In the genomic region with DNA sequence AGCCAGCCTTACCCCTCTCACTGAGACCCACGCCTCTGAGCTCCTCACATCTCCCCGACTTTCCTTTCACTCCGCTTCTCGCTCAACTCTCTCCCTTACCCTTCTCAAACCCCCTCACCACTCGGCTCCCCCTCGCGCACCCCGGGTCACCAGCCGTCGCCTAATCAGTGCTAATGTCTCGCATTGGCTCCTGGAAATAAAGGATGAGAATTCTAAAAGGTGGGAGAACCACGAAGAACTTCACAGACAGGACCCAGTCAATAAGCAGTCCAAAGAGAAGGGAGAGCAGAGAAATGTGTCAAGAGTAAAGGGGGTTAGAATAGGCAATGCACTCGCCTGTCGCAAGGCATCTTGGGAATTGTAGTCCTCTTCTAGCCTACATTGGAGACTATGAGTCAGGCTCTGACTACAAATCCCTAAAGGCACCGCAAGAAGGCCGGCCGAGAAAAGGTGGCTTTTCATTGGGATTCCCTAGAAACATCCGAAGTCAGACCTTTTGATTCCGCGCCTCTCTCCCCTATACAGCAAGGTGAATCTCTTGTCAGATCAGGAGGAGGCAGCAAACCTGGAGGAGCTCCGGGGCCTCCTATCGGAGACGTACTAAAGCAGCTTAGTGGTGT, we compare ENCODE assay signal across 8 mouse cellular contexts. TPM values are rescaled to one million over a fixed set of nuclear protein-coding genes. Genes with fewer than 3 reads are reported as not detected.
DNase-seq lines count a peak whose midpoint lies in the region; ATAC-seq and TF ChIP-seq lines count a peak whose summit lies in the region.

A gene (minus strand): TSS at position 324 of the 620 bp plus-strand sequence.

- WGBS in forebrain, embryonic 10.5 days: 2% methylated on average over 23 of the region's 23 CpGs
- under 1% methylated on average over 23 of the region's 23 CpGs for WGBS in heart, embryonic 15.5 days
- WGBS in liver, embryonic 14.5 days (ENCODE audit: insufficient replicate concordance): 3% methylated on average over 23 of the region's 23 CpGs
- 4% methylated on average over 23 of the region's 23 CpGs for WGBS in neural tube, embryonic 11.5 days
- WGBS in stomach, postnatal 0 days: 0% methylated on average over 23 of the region's 23 CpGs

- H3K4me3 ChIP-seq in CH12.LX (replicated peaks in 1 of 3; ENCODE audit: low read depth in 2 of 3, low read length in 2 of 3, poor library complexity in 1 of 3): peak within 1 kb of the TSS; percentile 62 to 78 (median 67)
- peak within 1 kb of the TSS; percentile 76 for H3K4me3 ChIP-seq in forebrain, embryonic 10.5 days
- peak within 1 kb of the TSS; percentile 69 for H3K4me3 ChIP-seq in heart, embryonic 15.5 days
- peak within 1 kb of the TSS; percentile 64 to 95 for H3K4me3 ChIP-seq in liver, embryonic 14.5 days (ENCODE audit: insufficient read depth in 1 of 2, low read depth in 2 of 2, low read length in 2 of 2)
- peak within 1 kb of the TSS; percentile 70 for H3K4me3 ChIP-seq in neural tube, embryonic 11.5 days (ENCODE audit: low read depth, low read length)
- peak within 1 kb of the TSS; percentile 62 for H3K4me3 ChIP-seq in stomach, postnatal 0 days (ENCODE audit: low read depth, low read length)

- peak; percentile 65 for TF ChIP-seq POLR2A in CH12.LX (IDR thresholded peaks at IDR 0.05; ENCODE audit: low read depth, low read length)

- no peak within 1 kb of the TSS for H3K27ac ChIP-seq in CH12.LX (ENCODE audit: insufficient read depth, low read depth)
- H3K27ac ChIP-seq in forebrain, embryonic 10.5 days: peak within 1 kb of the TSS; percentile 86
- peak within 1 kb of the TSS; percentile 59; the same call in 1 of the 2 replicates for H3K27ac ChIP-seq in heart, embryonic 15.5 days
- H3K27ac ChIP-seq in liver, embryonic 14.5 days: no peak within 1 kb of the TSS
- H3K27ac ChIP-seq in neural tube, embryonic 11.5 days (ENCODE audit: low read depth, low read length): no peak within 1 kb of the TSS
- peak within 1 kb of the TSS; percentile 41; the same call in 1 of the 2 replicates for H3K27ac ChIP-seq in stomach, postnatal 0 days (replicated peaks)

- H3K9ac ChIP-seq in CH12.LX (ENCODE audit: insufficient read depth, low read depth): peak within 1 kb of the TSS; percentile 90
- peak within 1 kb of the TSS; percentile 85 for H3K9ac ChIP-seq in heart, embryonic 15.5 days
- H3K9ac ChIP-seq in liver, embryonic 14.5 days (replicated peaks): peak within 1 kb of the TSS; percentile 77
- H3K9ac ChIP-seq in neural tube, embryonic 11.5 days (ENCODE audit: low read length): peak within 1 kb of the TSS; percentile 81
- H3K9ac ChIP-seq in stomach, postnatal 0 days (ENCODE audit: low read length): peak within 1 kb of the TSS; percentile 80

- no peaks in the 10 kb centered on the region for H3K79me2 ChIP-seq in CH12.LX (replicated peaks; ENCODE audit: control insufficient read depth, extremely low read depth, insufficient read depth, poor library complexity, severe bottlenecking)

- ATAC-seq in heart, embryonic 15.5 days (replicated peaks; ENCODE audit: insufficient number of reproducible peaks, insufficient read depth, low FRiP score, low read depth): peak; percentile 95
- ATAC-seq in liver, embryonic 14.5 days (ENCODE audit: insufficient read depth): peak; percentile 99
- peak; percentile 93 for ATAC-seq in neural tube, embryonic 11.5 days (ENCODE audit: insufficient read depth, low FRiP score, low TSS enrichment)
- peak; percentile 96 for ATAC-seq in stomach, postnatal 0 days (ENCODE audit: low FRiP score, low TSS enrichment)

- dilution Hi-C loops in CH12.LX (cut with MboI; ENCODE audit: extremely low pct_ligation_motif_present, extremely low pct_unique_long_range_greater_than_20kb, low sequenced_read_pairs): no loop called here

- DNase-seq in CH12.LX (ENCODE audit: extremely low read depth): peak; percentile 99
- peak; percentile 94 for DNase-seq in c-Kit-positive CD71-negative TER-119-negative erythroid progenitor cells, embryonic 14.5 days (ENCODE audit: low read depth)
- DNase-seq in forebrain, embryonic 10.5 days (ENCODE audit: extremely low spot score, low spot score): peak; percentile 80
- peak; percentile 93 to 96 for DNase-seq in kidney, postnatal 25 days
- DNase-seq in liver, embryonic 14.5 days (ENCODE audit: low read depth in 3 of 3, low spot score in 3 of 3): peak; percentile 87 to 93 (median 90)
- DNase-seq in neural tube, embryonic 11.5 days (ENCODE audit: low spot score): peak; percentile 87
- DNase-seq in stomach, postnatal 0 days (ENCODE audit: low spot score): peak; percentile 87

- TF ChIP-seq RAD21 in CH12.LX (IDR thresholded peaks at IDR 0.05; ENCODE audit: low read depth, low read length): no peak

- no peaks in the 10 kb centered on the region for H3K9me3 ChIP-seq in CH12.LX (replicated peaks; ENCODE audit: low read length)
- H3K9me3 ChIP-seq in forebrain, embryonic 10.5 days: no peaks in the 10 kb centered on the region
- H3K9me3 ChIP-seq in heart, embryonic 15.5 days (replicated peaks): no peaks in the 10 kb centered on the region
- no peaks in the 10 kb centered on the region for H3K9me3 ChIP-seq in liver, embryonic 14.5 days (ENCODE audit: control insufficient read depth, low read length)
- H3K9me3 ChIP-seq in neural tube, embryonic 11.5 days (ENCODE audit: control insufficient read depth, low read length): no peaks in the 10 kb centered on the region
- no peaks in the 10 kb centered on the region for H3K9me3 ChIP-seq in stomach, postnatal 0 days (ENCODE audit: control insufficient read depth, low read length)

- H3K27me3 ChIP-seq in CH12.LX (replicated peaks): no peaks in the 10 kb centered on the region
- no peaks in the 10 kb centered on the region for H3K27me3 ChIP-seq in forebrain, embryonic 10.5 days (ENCODE audit: poor library complexity, severe bottlenecking)
- H3K27me3 ChIP-seq in heart, embryonic 15.5 days: no peaks in the 10 kb centered on the region
- no peaks in the 10 kb centered on the region for H3K27me3 ChIP-seq in liver, embryonic 14.5 days (ENCODE audit: control insufficient read depth, insufficient read depth, low read length)
- H3K27me3 ChIP-seq in neural tube, embryonic 11.5 days (ENCODE audit: control insufficient read depth, insufficient read depth, low read length): no peaks in the 10 kb centered on the region
- no peaks in the 10 kb centered on the region for H3K27me3 ChIP-seq in stomach, postnatal 0 days (ENCODE audit: control insufficient read depth, insufficient read depth, low read length)

- peaks cover 6 to 19% of the 10 kb centered on the region in 2 experiments; a peak in 3 of 4 replicates for H3K4me1 ChIP-seq in CH12.LX (ENCODE audit: control insufficient read depth in 1 of 2, insufficient read depth in 2 of 2)
- peaks cover 14% of the 10 kb centered on the region for H3K4me1 ChIP-seq in forebrain, embryonic 10.5 days
- peaks cover 7% of the 10 kb centered on the region for H3K4me1 ChIP-seq in heart, embryonic 15.5 days (replicated peaks)
- H3K4me1 ChIP-seq in liver, embryonic 14.5 days (replicated peaks; ENCODE audit: control insufficient read depth in 2 of 2, insufficient read depth in 2 of 2, low read length in 1 of 2): peaks cover 4 to 9% of the 10 kb centered on the region in 2 experiments; a peak in 2 of 4 replicates
- H3K4me1 ChIP-seq in neural tube, embryonic 11.5 days (ENCODE audit: control insufficient read depth, insufficient read depth, low read length): peaks cover 7% of the 10 kb centered on the region; the same call in 1 of the 2 replicates
- H3K4me1 ChIP-seq in stomach, postnatal 0 days (replicated peaks; ENCODE audit: control insufficient read depth, insufficient read depth): 0 out of 2 replicates have a peak, but pooled peaks cover 2% of the 10 kb centered on the region

- peak within 1 kb of the TSS; percentile 55 for H3K4me2 ChIP-seq in CH12.LX (ENCODE audit: insufficient read depth, low read depth, poor library complexity, severe bottlenecking)
- peak within 1 kb of the TSS; percentile 85 for H3K4me2 ChIP-seq in heart, embryonic 15.5 days
- peak within 1 kb of the TSS; percentile 63 for H3K4me2 ChIP-seq in liver, embryonic 14.5 days (ENCODE audit: low read depth)
- H3K4me2 ChIP-seq in neural tube, embryonic 11.5 days (ENCODE audit: low read depth): peak within 1 kb of the TSS; percentile 92
- H3K4me2 ChIP-seq in stomach, postnatal 0 days (replicated peaks; ENCODE audit: low read depth): peak within 1 kb of the TSS; percentile 82

- peaks cover 16 to 30% of the 10 kb centered on the region in 2 experiments for H3K36me3 ChIP-seq in CH12.LX (replicated peaks in 1 of 2; ENCODE audit: control insufficient read depth in 1 of 2, insufficient read depth in 1 of 2, low read length in 1 of 2)
- peaks cover 24% of the 10 kb centered on the region for H3K36me3 ChIP-seq in forebrain, embryonic 10.5 days (replicated peaks)
- peaks cover 9% of the 10 kb centered on the region; the same call in 1 of the 2 replicates for H3K36me3 ChIP-seq in heart, embryonic 15.5 days
- no peaks in the 10 kb centered on the region for H3K36me3 ChIP-seq in liver, embryonic 14.5 days (replicated peaks; ENCODE audit: control insufficient read depth, insufficient read depth, low read depth)
- H3K36me3 ChIP-seq in neural tube, embryonic 11.5 days (ENCODE audit: control insufficient read depth, insufficient read depth, low read length): no peaks in the 10 kb centered on the region
- no peaks in the 10 kb centered on the region for H3K36me3 ChIP-seq in stomach, postnatal 0 days (ENCODE audit: control insufficient read depth, insufficient read depth, low read length)

- in situ Hi-C loops in CH12.LX (cut with MboI; ENCODE audit: low pct_ligation_motif_present, low pct_unique_long_range_greater_than_20kb, low sequenced_read_pairs): no loop called here

- TF ChIP-seq EP300 in CH12.LX (IDR thresholded peaks at IDR 0.05; ENCODE audit: low read length): no peak
- no peak for TF ChIP-seq EP300 in liver, embryonic 14.5 days (IDR thresholded peaks at IDR 0.05; ENCODE audit: low read depth)
- no peak for TF ChIP-seq EP300 in stomach, postnatal 0 days (optimal IDR thresholded peaks at IDR 0.05)

- TF ChIP-seq CTCF in CH12.LX (conservative IDR thresholded peaks at IDR 0.05 in 1 of 2, IDR thresholded peaks at IDR 0.05 in 1 of 2; ENCODE audit: low read depth in 2 of 2, low read length in 2 of 2): peak in 1 of 2 experiments; percentile 18; a peak in 1 of 4 replicates
- TF ChIP-seq CTCF in liver, embryonic 14.5 days (IDR thresholded peaks at IDR 0.05; ENCODE audit: low read depth): no peak
- peak; percentile 28 for TF ChIP-seq CTCF in stomach, postnatal 0 days (IDR thresholded peaks at IDR 0.05; ENCODE audit: low read depth)

RNA-seq across cellular contexts. Expression of the gene that starts here (rescaled TPM):
- 51.7 and 55.7 TPM in 2 replicates for total RNA-seq in CH12.LX (2012; rRNA removed)
- 35.3 and 40.7 TPM in 2 replicates for total RNA-seq in CH12.LX (2014; rRNA removed)
- polyA plus RNA-seq in CH12.LX (2012; ENCODE audit: insufficient read length, low read depth): 40.0 and 40.4 TPM in 2 replicates
- 59.3 and 62.3 TPM in 2 replicates for polyA plus RNA-seq in forebrain, embryonic 10.5 days (2016; fragmentation: Nextera tagmentation; extraction: Ambion mirVana)
- 21.3 and 28.7 TPM in 2 replicates for polyA plus RNA-seq in heart, embryonic 15.5 days (2015; fragmentation: Nextera tagmentation; extraction: Ambion mirVana)
- 17.8 and 18.0 TPM in 2 replicates for polyA plus RNA-seq in liver, embryonic 14.5 days (2012; rRNA removed)
- polyA plus RNA-seq in liver, embryonic 14.5 days (2014; fragmentation: Nextera tagmentation; extraction: Ambion mirVana): 23.1 and 26.8 TPM in 2 replicates
- polyA plus RNA-seq in neural tube, embryonic 11.5 days (2014; fragmentation: Nextera tagmentation; extraction: Ambion mirVana): 42.9 and 46.1 TPM in 2 replicates
- 20.7 and 20.8 TPM in 2 replicates for polyA plus RNA-seq in stomach, postnatal 0 days (2015; fragmentation: Nextera tagmentation; extraction: Ambion mirVana)

Comparison
In these comparisons a context has a peak if more than half of its experiments do, and no peak if none do; other contexts are left out.
1. H3K27ac ChIP-seq: peak in forebrain, embryonic 10.5 days (single experiment), heart, embryonic 15.5 days (single experiment) and stomach, postnatal 0 days (single experiment); none in CH12.LX (single experiment), liver, embryonic 14.5 days (single experiment) and neural tube, embryonic 11.5 days (single experiment).
2. Peak in every context shown above with its lines, with median percentiles within 50 percentile points of each other: DNase-seq, H3K4me2 ChIP-seq, H3K4me3 ChIP-seq, H3K9ac ChIP-seq and ATAC-seq.